Mouse (Mus musculus) neural tube, embryonic 14.5 days (tissue): ENCODE measurements around the gene Amigo3. TPM values are rescaled to one million over a fixed set of nuclear protein-coding genes. Genes with fewer than 3 reads are reported as not detected.
A peak's percentile ranks its signal among the peaks of the same experiment; 100 is the strongest.
"Not testable (repeated sequence)": the region's sequence is repeated elsewhere in the genome, so short reads cannot be mapped to it uniquely, and the experiment has no call there.

Experiments used
- ATAC-seq: fragments of 200-750 bp; cut with Nextera tagmentation; 2 replicates; pipeline ENCODE4 v1.8.0; 2017; ENCODE audit warnings: low read depth, mild to moderate bottlenecking, moderate TSS enrichment, moderate library complexity
- H3K27ac ChIP-seq: fragments of 300-500 bp; sonication (generic); 2 replicates; pipeline ENCODE4 v1.5.1; 2014; ENCODE audit warnings: low read depth, mild to moderate bottlenecking, control low read depth, low read length, moderate library complexity, mixed read lengths
- H3K27me3 ChIP-seq: fragments of 300-500 bp; sonication (generic); 2 replicates; pipeline ENCODE4 v1.6.1; 2014; ENCODE audit warnings: low read length; ENCODE audit not compliant: control insufficient read depth, insufficient read depth
- H3K36me3 ChIP-seq: fragments of 300-500 bp; sonication (generic); 2 replicates; pipeline ENCODE4 v1.6.1; 2014; ENCODE audit warnings: low read length, mixed read lengths; ENCODE audit not compliant: control insufficient read depth, insufficient read depth
- H3K4me1 ChIP-seq: fragments of 300-500 bp; sonication (generic); 2 replicates; pipeline ENCODE4 v1.6.1; 2014; ENCODE audit warnings: low read length; ENCODE audit not compliant: control insufficient read depth, insufficient read depth
- H3K4me2 ChIP-seq: fragments of 300-500 bp; sonication (generic); 2 replicates; pipeline ENCODE4 v1.6.1; 2014; ENCODE audit warnings: mild to moderate bottlenecking, low read depth, low read length, control low read depth
- H3K4me3 ChIP-seq: fragments of 300-500 bp; sonication (generic); 2 replicates; pipeline ENCODE4 v1.5.1; 2014; ENCODE audit warnings: low read depth, low read length, control low read depth, mixed read lengths
- H3K9ac ChIP-seq: fragments of 300-500 bp; sonication (generic); replicated peaks from 2 replicates; pipeline ENCODE4 v1.6.1; 2014; ENCODE audit warnings: low read depth, mild to moderate bottlenecking, control low read depth, low read length, mixed read lengths
- H3K9me3 ChIP-seq: fragments of 300-500 bp; sonication (generic); 2 replicates; pipeline ENCODE4 v1.6.1; 2016; ENCODE audit warnings: low read length; ENCODE audit not compliant: control insufficient read depth
- WGBS: fragments of 180-500 bp; shearing (Covaris S2); extraction: QIAGEN DNeasy Blood & Tissue Kit; methylation state at CpG from one replicate; pipeline ENCODE4 v1.1.7; 2014; 5-methylcytosine and 5-hydroxymethylcytosine counted together
- polyA plus RNA-seq: library from polyadenylated mRNA; unstranded; fragments of >200 nt; fragmentation: Nextera tagmentation; extraction: Ambion mirVana; gene quantifications from 2 replicates; pipeline ENCODE4 v1.2.1, GENCODE M21; 2014

Gene Amigo3
- 2.8 and 3.5 TPM in 2 replicates for polyA plus RNA-seq

DNA sequence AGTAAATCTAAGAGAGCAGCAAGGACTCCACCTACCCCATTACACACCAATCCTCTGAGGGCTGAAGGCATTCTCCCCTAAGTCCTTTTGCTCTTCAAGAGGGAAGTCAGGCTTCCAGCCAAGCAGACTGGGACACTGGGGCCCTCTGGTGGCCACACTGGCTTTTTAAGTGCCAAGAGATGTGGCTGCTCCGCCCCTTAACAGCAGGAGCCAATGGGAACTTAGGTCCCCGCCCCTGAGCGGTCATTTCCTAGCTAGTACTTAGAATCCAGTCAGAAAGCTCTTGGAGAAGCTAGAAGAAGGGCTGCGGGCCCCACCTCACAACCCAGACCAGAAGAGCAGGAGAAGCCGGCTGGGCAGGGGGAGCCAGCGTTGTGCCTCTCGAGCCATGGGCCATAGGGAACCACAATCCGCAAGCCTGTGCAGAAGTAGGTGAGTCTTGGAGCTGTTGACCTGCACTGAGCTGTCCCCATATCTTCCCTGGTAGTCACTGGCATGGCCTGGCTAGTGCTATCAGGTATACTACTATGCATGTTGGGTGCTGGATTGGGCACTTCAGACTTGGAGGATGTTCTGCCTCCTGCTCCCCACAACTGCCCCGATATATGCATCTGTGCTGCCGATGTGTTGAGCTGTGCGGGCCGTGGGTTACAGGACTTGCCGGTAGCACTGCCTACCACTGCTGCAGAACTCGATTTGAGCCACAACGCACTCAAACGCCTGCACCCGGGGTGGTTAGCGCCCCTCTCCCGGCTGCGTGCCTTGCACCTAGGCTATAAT lies at the start of gene Amigo3:
Amigo3 (plus strand) TSS at position 275 of the 780 bp plus-strand sequence.
- peak; percentile 15 for ATAC-seq
- Histone ChIP-seq H3K9me3 (no peaks in the 10 kb centered on the region), H3K4me1 (peaks cover 11% of the 10 kb centered on the region), H3K27ac (no peak within 1 kb of the TSS), H3K36me3 (peaks cover 27% of the 10 kb centered on the region), H3K27me3 (no peaks in the 10 kb centered on the region), H3K4me2 (no peak within 1 kb of the TSS), H3K9ac (no peak within 1 kb of the TSS), H3K4me3 (no peak within 1 kb of the TSS)
- 53% methylated on average over 20 of the region's 20 CpGs for WGBS

DNA sequence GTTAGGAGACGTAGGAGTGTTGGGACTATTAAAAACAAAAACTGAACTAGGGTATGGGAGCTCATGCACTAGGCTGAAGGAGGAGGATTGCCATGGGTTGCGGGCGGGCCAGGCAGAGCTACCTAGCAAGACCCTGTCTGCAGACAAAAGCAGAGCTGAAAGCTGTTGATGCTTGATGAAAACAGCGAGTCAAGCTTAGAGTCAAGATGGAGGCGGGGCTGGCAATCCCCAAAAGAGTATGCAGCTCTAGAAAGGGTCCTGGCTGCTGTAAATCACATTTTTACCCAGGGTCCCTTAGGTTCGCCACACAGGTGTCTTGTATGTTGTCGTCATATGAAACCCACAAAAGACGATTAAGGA lies 49.4 kb upstream of the Amigo3 start:
- peak overlapping the region; percentile 91; the same call in 1 of the 2 replicates for H3K27ac ChIP-seq
- no peaks in the 10 kb centered on the region for H3K36me3 ChIP-seq
- ATAC-seq: no peak
- no peaks in the 10 kb centered on the region for H3K9me3 ChIP-seq
- peak overlapping the region; percentile 93 for H3K9ac ChIP-seq
- H3K27me3 ChIP-seq: no peaks in the 10 kb centered on the region
- 10% methylated on average over 8 of the region's 8 CpGs for WGBS
- peaks cover 17% of the 10 kb centered on the region for H3K4me1 ChIP-seq
- peak overlapping the region; percentile 72 for H3K4me2 ChIP-seq
- H3K4me3 ChIP-seq: peak overlapping the region; percentile 97

DNA sequence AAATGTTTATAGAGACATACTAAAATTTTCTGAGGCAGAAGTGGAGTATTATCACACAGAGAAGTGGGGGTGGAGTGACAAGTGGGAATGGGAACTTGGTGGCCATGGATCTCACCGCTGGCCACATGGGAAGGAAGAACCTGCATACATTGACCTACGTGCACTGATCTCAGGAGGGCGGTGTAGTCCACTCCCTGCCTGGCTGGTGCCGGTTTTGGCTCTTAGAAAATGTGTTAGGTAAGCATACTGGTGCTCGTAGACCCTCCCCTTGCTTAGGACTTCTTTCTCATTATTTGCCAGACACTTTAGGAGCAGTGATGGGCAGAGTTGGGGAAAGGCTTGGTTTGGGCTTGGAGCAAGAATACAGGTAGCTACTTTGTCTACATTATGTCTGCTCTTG lies 44.9 kb upstream of the Amigo3 start:
- Histone ChIP-seq H3K4me1 (peaks cover 13% of the 10 kb centered on the region), H3K27ac (no peak overlapping the region), H3K36me3 (no peaks in the 10 kb centered on the region), H3K9ac (no peak overlapping the region), H3K4me2 (no peak overlapping the region), H3K9me3 (no peaks in the 10 kb centered on the region), H3K27me3 (no peaks in the 10 kb centered on the region), H3K4me3 (no peak overlapping the region)
- ATAC-seq: no peak
- WGBS: 91% methylated on average over 5 of the region's 5 CpGs

DNA sequence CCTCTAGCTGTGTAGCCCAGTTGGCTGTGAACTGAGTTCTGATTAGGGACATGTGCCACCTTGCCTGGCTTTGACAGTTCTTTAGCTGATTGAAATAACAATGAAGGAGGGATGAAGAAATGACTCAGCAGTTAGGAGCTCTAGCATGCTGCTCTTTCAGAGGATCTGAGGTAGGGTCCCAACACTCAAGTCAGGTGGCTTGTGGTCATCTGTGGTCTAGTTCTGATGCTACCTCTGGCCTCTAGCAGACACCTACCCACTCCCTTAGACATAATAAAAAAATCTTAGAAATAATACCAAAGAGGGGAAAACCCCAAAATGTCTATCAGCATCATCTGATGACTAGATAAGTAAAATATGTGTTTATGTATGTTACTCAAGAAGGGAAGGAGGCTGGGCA lies 42.6 kb upstream of the Amigo3 start:
- no peaks in the 10 kb centered on the region for H3K36me3 ChIP-seq
- H3K9ac ChIP-seq: no peak overlapping the region
- ATAC-seq: no peak
- no peak overlapping the region for H3K27ac ChIP-seq
- H3K4me1 ChIP-seq: 0 out of 2 replicates have a peak, but pooled peaks cover 2% of the 10 kb centered on the region
- no peak overlapping the region for H3K4me3 ChIP-seq
- no peaks in the 10 kb centered on the region for H3K9me3 ChIP-seq
- no peak overlapping the region for H3K4me2 ChIP-seq
- H3K27me3 ChIP-seq: no peaks in the 10 kb centered on the region

DNA sequence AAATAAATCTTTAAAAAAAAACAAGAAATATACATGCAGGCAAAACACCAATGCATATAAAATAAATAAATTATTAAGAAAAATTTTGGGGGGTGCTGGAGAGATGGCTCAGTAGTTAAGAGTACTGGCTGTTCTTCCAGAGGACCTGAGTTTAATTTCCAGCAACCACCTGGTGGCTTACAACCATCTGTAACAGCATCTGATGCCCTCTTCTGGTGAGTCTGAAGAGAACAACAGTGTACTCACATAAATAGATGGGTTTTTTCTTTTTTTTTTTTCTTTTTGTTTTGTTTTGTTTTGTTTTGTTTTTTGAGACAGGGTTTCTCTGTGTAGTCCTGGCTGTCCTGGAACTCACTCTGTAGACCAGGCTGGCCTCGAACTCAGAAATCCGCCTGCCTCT lies 39.4 kb upstream of the Amigo3 start:
- not testable (repeated sequence) for H3K9me3 ChIP-seq, ATAC-seq, H3K4me3 ChIP-seq, H3K9ac ChIP-seq, H3K4me1 ChIP-seq, H3K27me3 ChIP-seq, H3K4me2 ChIP-seq, H3K27ac ChIP-seq, H3K36me3 ChIP-seq
- 100% methylated on average over 2 of the region's 2 CpGs for WGBS

DNA sequence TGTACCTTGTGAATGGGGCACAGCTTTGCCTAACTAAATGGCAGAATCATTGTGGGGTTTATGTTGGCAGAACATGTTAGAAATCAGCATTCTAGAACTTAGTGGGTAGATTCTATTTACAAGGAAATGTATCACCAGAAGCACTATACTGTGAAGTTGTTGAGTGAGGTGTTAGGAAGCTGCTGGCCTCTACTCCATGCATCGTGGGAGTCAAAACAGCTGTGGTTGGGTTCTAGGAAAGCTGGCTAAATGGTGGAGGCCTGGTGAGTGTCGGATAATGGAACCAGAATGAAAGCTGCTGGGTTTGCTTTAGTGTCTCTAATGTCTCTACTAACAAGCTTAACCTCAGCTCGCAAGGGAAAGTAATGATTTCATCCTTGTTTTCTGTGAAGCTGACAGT lies 35.8 kb upstream of the Amigo3 start:
- WGBS: 79% methylated on average over 3 of the region's 3 CpGs
- no peak for ATAC-seq
- Histone ChIP-seq H3K4me3 (no peak overlapping the region), H3K27me3 (no peaks in the 10 kb centered on the region), H3K36me3 (no peaks in the 10 kb centered on the region), H3K9me3 (no peaks in the 10 kb centered on the region), H3K27ac (no peak overlapping the region), H3K9ac (no peak overlapping the region), H3K4me2 (no peak overlapping the region), H3K4me1 (no peaks in the 10 kb centered on the region)

DNA sequence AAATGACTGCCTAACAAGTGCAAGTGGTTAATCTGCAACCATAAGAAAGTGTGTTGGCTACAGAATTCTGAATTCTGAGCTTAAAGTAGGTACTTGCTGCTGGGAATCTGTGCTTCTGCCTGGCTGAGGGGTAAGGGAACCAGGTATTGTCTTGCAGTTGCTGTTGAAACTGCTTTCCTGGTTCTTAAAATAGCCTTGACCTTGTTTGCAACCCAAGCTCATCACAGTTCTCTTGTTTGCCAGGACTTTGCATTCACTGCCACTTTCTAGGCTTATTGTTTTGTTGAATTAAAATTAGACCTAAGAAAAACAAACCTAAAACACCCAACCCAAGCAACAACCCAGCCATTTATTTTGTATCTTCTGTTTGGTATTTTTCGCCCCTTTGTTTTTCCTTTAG lies 32.2 kb upstream of the Amigo3 start:
- Histone ChIP-seq H3K4me1 (no peaks in the 10 kb centered on the region), H3K36me3 (peaks cover 8% of the 10 kb centered on the region; the same call in 1 of the 2 replicates), H3K27ac (no peak overlapping the region), H3K4me2 (no peak overlapping the region), H3K4me3 (no peak overlapping the region), H3K9ac (no peak overlapping the region), H3K27me3 (no peaks in the 10 kb centered on the region), H3K9me3 (no peaks in the 10 kb centered on the region)
- WGBS: 94% methylated on average over 1 of the region's 1 CpGs
- ATAC-seq: no peak

DNA sequence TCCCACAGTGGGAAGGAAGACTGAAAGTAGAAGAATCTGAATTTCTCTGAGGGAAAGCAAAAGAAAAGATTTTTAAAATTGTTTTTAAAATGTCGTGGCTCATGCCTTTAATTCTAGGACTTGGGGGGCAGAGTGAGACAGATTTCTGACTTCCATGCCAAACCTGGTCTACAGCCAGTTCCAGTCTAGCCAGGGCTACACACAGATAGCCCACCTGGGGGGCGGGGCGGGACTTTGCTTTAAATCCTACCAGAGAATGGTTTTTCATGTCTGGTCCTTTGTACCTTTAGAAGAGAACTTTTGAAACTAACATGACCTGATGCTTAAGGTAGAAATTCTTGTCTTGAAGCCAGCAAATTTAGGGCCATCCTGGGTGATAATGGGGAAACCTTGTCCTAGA lies 29.7 kb upstream of the Amigo3 start:
- 87% methylated on average over 3 of the region's 3 CpGs for WGBS
- Histone ChIP-seq H3K27me3 (no peaks in the 10 kb centered on the region), H3K36me3 (peaks cover 14% of the 10 kb centered on the region), H3K9me3 (no peaks in the 10 kb centered on the region), H3K4me2 (no peak overlapping the region), H3K9ac (no peak overlapping the region), H3K27ac (no peak overlapping the region), H3K4me1 (no peaks in the 10 kb centered on the region), H3K4me3 (no peak overlapping the region)
- ATAC-seq: no peak

DNA sequence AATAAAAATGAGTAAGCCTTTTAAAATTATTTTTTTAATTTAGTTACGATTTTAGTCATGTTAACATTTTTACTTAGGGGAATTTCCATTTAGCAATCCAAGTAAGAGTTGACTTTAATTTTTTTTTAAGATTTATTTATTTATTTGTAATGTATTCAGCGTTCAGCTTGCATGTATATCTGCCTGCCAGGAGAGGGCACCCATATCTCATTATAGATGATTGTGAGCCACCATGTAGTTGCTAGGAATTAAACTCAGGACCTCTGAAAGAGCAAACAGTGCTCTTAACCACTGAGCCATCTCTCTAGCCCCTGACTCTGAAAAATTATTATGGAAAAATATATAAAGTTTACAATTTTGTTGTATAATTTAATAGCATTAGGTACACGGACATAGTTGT lies 26.4 kb upstream of the Amigo3 start:
- Histone ChIP-seq H3K9me3 (no peaks in the 10 kb centered on the region), H3K27me3 (no peaks in the 10 kb centered on the region), H3K27ac (no peak overlapping the region), H3K4me2 (no peak overlapping the region), H3K36me3 (peaks cover 14% of the 10 kb centered on the region), H3K4me1 (no peaks in the 10 kb centered on the region), H3K4me3 (no peak overlapping the region), H3K9ac (no peak overlapping the region)
- no peak for ATAC-seq
- 92% methylated on average over 3 of the region's 3 CpGs for WGBS
